Mouse (Mus musculus) bone marrow macrophage, adult 2 months (primary cell): ENCODE measurements around the gene Lypd6b.

Source experiments
- CTCF ChIP-seq: IDR thresholded peaks from 2 replicates; pipeline ENCODE4 v1.5.1; 2012; ENCODE audit warnings: low read depth, mild to moderate bottlenecking, low read length, moderate library complexity
- POLR2A ChIP-seq: IDR thresholded peaks from 2 replicates; pipeline ENCODE4 v1.6.1; 2012; ENCODE audit warnings: mild to moderate bottlenecking, low read depth, low read length, borderline replicate concordance

- TF ChIP-seq POLR2A (no peak), CTCF (no peak)
These were observed 44.6 kb upstream of the Lypd6b start for GRCm38 (mm10) chr2:49742919-49743318.
